Mouse (Mus musculus): Measurements from ENCODE around the gene Galp. TPM values are rescaled to one million over a fixed set of nuclear protein-coding genes. Genes with fewer than 3 reads are reported as not detected.

The Galp gene
- polyA plus RNA-seq, 1 experiment from 2014 or later = not detected

Other genes with a start within 250 kb of the Galp start
- not detected in 2 replicates for gene Vmn1r65, start 186.1 kb upstream of the Galp start, polyA plus RNA-seq (2016; fragmentation: Nextera tagmentation; extraction: Ambion mirVana)
- not detected in 2 replicates for gene Nlrp4c, start 151.9 kb upstream of the Galp start, polyA plus RNA-seq (2016; fragmentation: Nextera tagmentation; extraction: Ambion mirVana)
- 23.7 and 24.4 TPM in 2 replicates for gene Zfp787, start 41.1 kb upstream of the Galp start, polyA plus RNA-seq (2016; fragmentation: Nextera tagmentation; extraction: Ambion mirVana)
- gene Zfp444, start 24.9 kb upstream of the Galp start, polyA plus RNA-seq (2016; fragmentation: Nextera tagmentation; extraction: Ambion mirVana) = 69.8 and 78.2 TPM in 2 replicates
- not detected in 2 replicates for gene Zscan5b, start 25.2 kb downstream of the Galp start, polyA plus RNA-seq (2016; fragmentation: Nextera tagmentation; extraction: Ambion mirVana)
- not detected in 2 replicates for gene Epp13, start 55.6 kb downstream of the Galp start, polyA plus RNA-seq (2016; fragmentation: Nextera tagmentation; extraction: Ambion mirVana)
- 6.3 and 6.6 TPM in 2 replicates for gene Zfp667, start 89.5 kb downstream of the Galp start, polyA plus RNA-seq (2016; fragmentation: Nextera tagmentation; extraction: Ambion mirVana)
- gene Zfp583, start 134.2 kb downstream of the Galp start, polyA plus RNA-seq (2016; fragmentation: Nextera tagmentation; extraction: Ambion mirVana) = 6.0 and 6.8 TPM in 2 replicates
- gene Gm3854, start 146.7 kb downstream of the Galp start, polyA plus RNA-seq (2016; fragmentation: Nextera tagmentation; extraction: Ambion mirVana) = 2.7 and 3.4 TPM in 2 replicates
- gene Zfp78, start 166.2 kb downstream of the Galp start, polyA plus RNA-seq (2016; fragmentation: Nextera tagmentation; extraction: Ambion mirVana) = 1.9 and 2.1 TPM in 2 replicates
- gene Zfp28, start 186.2 kb downstream of the Galp start, polyA plus RNA-seq (2016; fragmentation: Nextera tagmentation; extraction: Ambion mirVana) = 9.3 and 10.9 TPM in 2 replicates
- gene Smim17, start 201.6 kb downstream of the Galp start, polyA plus RNA-seq (2016; fragmentation: Nextera tagmentation; extraction: Ambion mirVana) = 0.34 and 0.90 TPM in 2 replicates
- not detected in 2 replicates for gene Gm20715, start 213.2 kb downstream of the Galp start, polyA plus RNA-seq (2016; fragmentation: Nextera tagmentation; extraction: Ambion mirVana)
- gene Olfr1344, start 241.6 kb downstream of the Galp start, polyA plus RNA-seq (2016; fragmentation: Nextera tagmentation; extraction: Ambion mirVana) = not detected in 2 replicates